Mouse (Mus musculus) E14TG2a.4 (cell line): ENCODE measurements around the gene Cds2.
"Not testable (repeated sequence)": the region's sequence is repeated elsewhere in the genome, so short reads cannot be mapped to it uniquely, and the experiment has no call there.

ENCODE experiments used
- H3K27me3 ChIP-seq: 2 replicates; pipeline ENCODE4 v1.6.1; 2014; ENCODE audit warnings: low read length, control low read depth; ENCODE audit not compliant: insufficient read depth
- H3K36me3 ChIP-seq: 2 replicates; pipeline ENCODE4 v1.6.1; 2014; ENCODE audit warnings: low read length, control low read depth; ENCODE audit not compliant: insufficient read depth
- H3K4me1 ChIP-seq: replicated peaks from 2 replicates; pipeline ENCODE4 v1.6.1; 2014; ENCODE audit warnings: low read depth, low read length, control low read depth
- H3K4me3 ChIP-seq: replicated peaks from 2 replicates; pipeline ENCODE4 v1.5.1; 2014; ENCODE audit warnings: mild to moderate bottlenecking, low read length
- H3K9me3 ChIP-seq: 2 replicates; pipeline ENCODE4 v1.6.1; 2014; ENCODE audit warnings: low read length, control low read depth
- CTCF ChIP-seq: conservative IDR thresholded peaks from 2 replicates; pipeline ENCODE4 v1.5.1; 2014; ENCODE audit warnings: low read length
- NANOG ChIP-seq: IDR thresholded peaks from 2 replicates; pipeline ENCODE4 v1.6.1; 2014; ENCODE audit warnings: borderline replicate concordance, low read length, mixed read lengths
- POU5F1 ChIP-seq: IDR thresholded peaks from 2 replicates; pipeline ENCODE4 v1.6.1; 2014; ENCODE audit warnings: low read length, borderline replicate concordance

Cds2 gene

DNA sequence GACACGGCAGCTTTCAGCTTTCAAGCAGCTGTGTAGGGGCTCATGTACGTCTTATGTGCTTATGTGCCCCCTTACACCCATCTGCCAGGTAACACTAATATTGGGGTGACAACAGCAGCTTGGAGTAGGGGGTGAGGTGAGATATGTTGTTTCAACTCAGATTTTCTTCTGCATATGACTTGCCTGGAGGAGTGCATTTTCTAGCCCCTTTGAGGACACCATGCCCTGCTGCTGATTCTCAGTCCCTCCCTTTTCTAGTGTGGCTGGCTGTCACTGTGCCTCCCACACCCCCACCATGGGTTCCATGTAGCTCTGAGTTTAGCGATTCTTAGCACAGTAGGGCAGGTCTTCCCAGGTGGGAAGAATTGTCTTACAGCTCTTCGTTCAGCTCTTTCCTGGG is 38.5 kb downstream of the Cds2 start:
- no peak overlapping the region for H3K4me3 ChIP-seq
- H3K27me3 ChIP-seq: no peaks in the 10 kb centered on the region
- TF ChIP-seq NANOG (no peak), CTCF (no peak), POU5F1 (no peak)
- peaks cover 99% of the 10 kb centered on the region for H3K36me3 ChIP-seq
- H3K9me3 ChIP-seq: no peaks in the 10 kb centered on the region
- H3K4me1 ChIP-seq: peaks cover 18% of the 10 kb centered on the region

- Histone ChIP-seq H3K4me3 (no peak overlapping the region), H3K4me1 (peaks cover 26% of the 10 kb centered on the region), H3K9me3 (no peaks in the 10 kb centered on the region), H3K36me3 (peaks cover 99% of the 10 kb centered on the region), H3K27me3 (no peaks in the 10 kb centered on the region)
- TF ChIP-seq CTCF (no peak), POU5F1 (no peak), NANOG (no peak)
Measured at GRCm38 (mm10) chr2:132305165-132305564, 42.2 kb downstream of the Cds2 start.

GRCm38 (mm10) chr2:132305988-132306387 is 43.0 kb downstream of the Cds2 start:
- no peaks in the 10 kb centered on the region for H3K9me3 ChIP-seq

DNA sequence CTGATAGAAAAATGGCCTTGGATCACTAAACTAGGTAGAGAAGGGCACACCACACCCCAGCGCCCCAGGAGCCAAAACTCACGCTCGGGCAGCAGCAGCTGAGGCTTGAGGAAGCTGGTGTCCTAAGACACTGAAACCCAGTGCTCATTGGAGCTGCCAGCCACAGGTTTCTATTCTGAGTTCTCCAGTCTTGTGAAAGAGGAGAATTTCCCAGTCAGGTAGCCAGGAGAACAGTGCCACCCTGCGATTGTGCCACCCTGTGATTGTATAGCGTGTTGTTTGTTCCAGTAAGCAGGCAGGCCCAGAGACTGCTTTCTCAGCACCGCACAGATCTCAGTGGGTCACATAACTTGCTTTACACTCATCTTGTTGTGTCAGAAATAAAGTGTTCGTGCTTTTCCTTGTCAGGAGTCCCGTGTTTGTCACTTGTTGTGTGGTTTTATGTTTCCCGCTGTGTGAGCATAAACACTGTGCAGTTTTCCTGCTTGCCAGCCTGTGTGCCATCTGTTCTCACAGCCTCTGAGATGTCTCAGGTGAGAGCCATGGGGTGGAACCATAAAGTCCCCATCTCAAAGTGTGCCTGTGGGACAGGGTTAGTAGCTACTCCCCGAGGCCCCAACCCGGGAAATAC is 44.4 kb downstream of the Cds2 start:
- peaks cover 93% of the 10 kb centered on the region for H3K36me3 ChIP-seq
- H3K27me3 ChIP-seq: no peaks in the 10 kb centered on the region
- TF ChIP-seq CTCF: no peak
- H3K4me1 ChIP-seq: peaks cover 26% of the 10 kb centered on the region
- no peak overlapping the region for H3K4me3 ChIP-seq
- H3K9me3 ChIP-seq: no peaks in the 10 kb centered on the region

More at GRCm38 (mm10) chr2:132305988-132306387, 43.0 kb downstream of the Cds2 start:
- TF ChIP-seq CTCF (peak; percentile 91), POU5F1 (no peak)
- Histone ChIP-seq H3K4me1 (peaks cover 26% of the 10 kb centered on the region), H3K36me3 (peaks cover 97% of the 10 kb centered on the region), H3K27me3 (no peaks in the 10 kb centered on the region), H3K4me3 (no peak overlapping the region)

- TF ChIP-seq CTCF (no peak), POU5F1 (no peak), NANOG (no peak)
- peaks cover 20% of the 10 kb centered on the region for H3K4me1 ChIP-seq
- H3K9me3 ChIP-seq: no peaks in the 10 kb centered on the region
- H3K36me3 ChIP-seq: peaks cover 78% of the 10 kb centered on the region
- no peaks in the 10 kb centered on the region for H3K27me3 ChIP-seq
- H3K4me3 ChIP-seq: no peak overlapping the region
Measured at GRCm38 (mm10) chr2:132308829-132309228, 45.9 kb downstream of the Cds2 start.

DNA sequence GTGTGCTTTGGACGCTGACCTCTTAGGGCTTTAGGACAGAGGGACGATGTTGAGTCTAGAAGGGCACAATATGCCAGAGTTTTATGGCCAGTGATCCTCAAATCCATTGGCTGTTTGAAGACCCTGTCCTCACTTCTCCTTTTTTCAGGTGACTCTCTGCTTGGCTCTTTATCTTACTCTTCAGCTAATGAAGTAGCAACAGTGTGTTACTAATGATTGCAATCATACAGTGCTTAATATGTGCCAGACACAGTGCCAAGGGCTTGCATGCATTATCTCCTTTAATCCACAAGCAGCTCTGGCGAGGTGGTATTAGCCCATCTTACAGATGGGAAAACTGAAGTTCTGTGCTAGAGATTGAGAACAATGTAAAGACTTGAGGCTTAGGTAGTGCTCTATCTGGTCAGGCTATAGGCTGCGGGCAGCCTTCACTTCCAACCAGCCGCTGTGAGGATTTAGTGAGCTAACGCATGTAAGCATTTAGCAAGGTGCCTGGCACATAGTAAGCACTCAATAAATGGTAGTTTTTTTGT is 46.5 kb downstream of the Cds2 start:
- H3K4me3 ChIP-seq: no peak overlapping the region
- H3K36me3 ChIP-seq: peaks cover 72% of the 10 kb centered on the region
- H3K9me3 ChIP-seq: no peaks in the 10 kb centered on the region
- H3K27me3 ChIP-seq: no peaks in the 10 kb centered on the region
- no peak for TF ChIP-seq POU5F1
- no peak for TF ChIP-seq CTCF
- no peak for TF ChIP-seq NANOG
- H3K4me1 ChIP-seq: peaks cover 16% of the 10 kb centered on the region

GRCm38 (mm10) chr2:132312616-132313015 is 49.7 kb downstream of the Cds2 start:
- H3K27me3 ChIP-seq: no peaks in the 10 kb centered on the region
- TF ChIP-seq POU5F1 (no peak), CTCF (no peak), NANOG (no peak)
- no peaks in the 10 kb centered on the region for H3K9me3 ChIP-seq
- H3K4me3 ChIP-seq: no peak overlapping the region
- peaks cover 41% of the 10 kb centered on the region for H3K36me3 ChIP-seq
- H3K4me1 ChIP-seq: 0 out of 2 replicates have a peak, but pooled peaks cover 4% of the 10 kb centered on the region

- Histone ChIP-seq H3K9me3 (no peaks in the 10 kb centered on the region), H3K36me3 (peaks cover 32% of the 10 kb centered on the region), H3K4me1 (0 out of 2 replicates have a peak, but pooled peaks cover 4% of the 10 kb centered on the region), H3K27me3 (no peaks in the 10 kb centered on the region), H3K4me3 (no peak overlapping the region)
- TF ChIP-seq POU5F1 (no peak), CTCF (no peak), NANOG (no peak)
Measured at GRCm38 (mm10) chr2:132313568-132313967, 50.6 kb downstream of the Cds2 start.

DNA sequence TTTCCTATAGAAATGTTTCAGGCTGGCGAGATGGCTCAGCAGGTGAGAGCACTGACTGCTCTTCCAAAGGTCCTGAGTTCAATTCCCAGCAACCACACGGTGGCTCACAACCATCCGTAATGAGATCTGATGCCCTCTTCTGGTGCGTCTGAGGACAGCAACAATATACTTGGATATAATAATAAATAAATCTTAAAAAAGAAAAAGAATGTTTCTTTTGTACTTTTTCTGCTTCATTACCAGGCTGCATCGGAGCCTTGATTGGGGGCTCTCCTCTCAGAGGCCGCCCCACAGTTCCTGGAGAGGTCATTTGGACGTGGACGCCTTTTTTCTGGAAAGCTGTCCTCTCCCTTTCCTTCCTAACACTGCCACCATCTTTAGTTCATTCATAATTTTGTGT is 51.1 kb downstream of the Cds2 start:
- not testable (repeated sequence) for H3K4me1 ChIP-seq, H3K27me3 ChIP-seq, H3K9me3 ChIP-seq, H3K4me3 ChIP-seq
- peaks cover 27% of the 10 kb centered on the region for H3K36me3 ChIP-seq
